Mouse (Mus musculus) heart, embryonic 16.5 days (tissue): ENCODE data around the gene Il6st. TPM values are rescaled to one million over a fixed set of nuclear protein-coding genes. Genes with fewer than 3 reads are reported as not detected.
A peak's percentile ranks its signal among the peaks of the same experiment; 100 is the strongest.

Experiments
- ATAC-seq: fragments of 200-750 bp; cut with Nextera tagmentation; replicated peaks from 2 replicates; pipeline ENCODE4 v1.8.0; 2017; ENCODE audit warnings: moderate number of reproducible peaks; ENCODE audit not compliant: insufficient read depth, low FRiP score; ENCODE audit errors: extremely low read depth
- H3K27ac ChIP-seq: fragments of 300-500 bp; sonication (generic); 2 replicates; pipeline ENCODE4 v1.5.1; 2014; ENCODE audit warnings: mild to moderate bottlenecking, low read length, control low read depth, moderate library complexity
- H3K27me3 ChIP-seq: fragments of 300-500 bp; sonication (generic); 2 replicates; pipeline ENCODE4 v1.6.1; 2014; ENCODE audit warnings: low read length, mixed read lengths; ENCODE audit not compliant: control insufficient read depth, insufficient read depth
- H3K36me3 ChIP-seq: fragments of 300-500 bp; sonication (generic); 2 replicates; pipeline ENCODE4 v1.6.1; 2014; ENCODE audit not compliant: control insufficient read depth, insufficient read depth
- H3K4me1 ChIP-seq: fragments of 300-500 bp; sonication (generic); 2 replicates; pipeline ENCODE4 v1.6.1; 2014; ENCODE audit warnings: low read length, mixed read lengths; ENCODE audit not compliant: control insufficient read depth, insufficient read depth
- H3K4me2 ChIP-seq: fragments of 300-500 bp; sonication (generic); 2 replicates; pipeline ENCODE4 v1.6.1; 2014; ENCODE audit warnings: low read depth, mild to moderate bottlenecking, control low read depth, low read length
- H3K4me3 ChIP-seq: fragments of 300-500 bp; sonication (generic); 2 replicates; pipeline ENCODE4 v1.5.1; 2014; ENCODE audit warnings: mild to moderate bottlenecking, control low read depth, low read length
- H3K9ac ChIP-seq: fragments of 300-500 bp; sonication (generic); 2 replicates; pipeline ENCODE4 v1.6.1; 2014; ENCODE audit warnings: low read length, control low read depth
- H3K9me3 ChIP-seq: fragments of 300-500 bp; sonication (generic); replicated peaks from 2 replicates; pipeline ENCODE4 v1.6.1; 2016; ENCODE audit warnings: low read length; ENCODE audit not compliant: control insufficient read depth
- WGBS: fragments of 180-500 bp; shearing (Covaris S2); extraction: QIAGEN DNeasy Blood & Tissue Kit; methylation state at CpG from one replicate; pipeline ENCODE4 v1.1.7; 2014; 5-methylcytosine and 5-hydroxymethylcytosine counted together
- polyA plus RNA-seq: library from polyadenylated mRNA; unstranded; fragments of >200 nt; fragmentation: Nextera tagmentation; extraction: Ambion mirVana; gene quantifications from 2 replicates; pipeline ENCODE4 v1.2.1, GENCODE M21; 2015

Gene Il6st
- polyA plus RNA-seq, 1 experiment from 2014 or later = 45.1 TPM

DNA sequence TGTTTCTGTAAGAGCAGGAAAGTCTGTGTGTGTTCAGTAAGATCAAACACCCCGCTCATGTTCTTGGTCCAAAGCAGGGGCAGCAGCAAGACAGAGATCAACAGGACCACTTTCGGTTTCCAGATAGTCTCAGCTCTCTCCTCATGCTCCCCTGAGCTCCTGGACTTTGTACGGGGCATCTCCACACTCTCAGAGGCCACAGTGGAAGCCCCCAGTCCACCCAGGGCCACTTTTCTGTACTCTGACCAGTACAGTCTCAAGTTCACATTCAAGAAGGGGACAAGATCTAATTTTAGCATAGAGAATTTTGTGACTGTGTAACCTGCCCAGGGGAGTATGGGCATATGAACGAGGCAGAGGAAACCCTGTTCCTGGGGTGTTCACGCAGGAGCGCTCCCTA lies 3.9 kb upstream of the Il6st start:
- no peak overlapping the region for H3K4me3 ChIP-seq
- H3K9ac ChIP-seq = peak overlapping the region; percentile 34; the same call in 1 of the 2 replicates
- 58% methylated on average over 6 of the region's 6 CpGs for WGBS
- H3K4me2 ChIP-seq = peak overlapping the region; percentile 16; the same call in 1 of the 2 replicates
- no peaks in the 10 kb centered on the region for H3K27me3 ChIP-seq
- H3K27ac ChIP-seq = no peak overlapping the region; the same call in 1 of the 2 replicates
- H3K9me3 ChIP-seq = no peaks in the 10 kb centered on the region
- H3K36me3 ChIP-seq = no peaks in the 10 kb centered on the region
- no peak for ATAC-seq
- peaks cover 9% of the 10 kb centered on the region for H3K4me1 ChIP-seq

GRCm38 (mm10) chr13:112462411-112462987 lies 1.4 kb upstream of the Il6st start:
- no peaks in the 10 kb centered on the region for H3K27me3 ChIP-seq
- H3K4me1 ChIP-seq = peaks cover 27% of the 10 kb centered on the region
- H3K9me3 ChIP-seq = no peaks in the 10 kb centered on the region
- H3K4me3 ChIP-seq = no peak overlapping the region
- H3K36me3 ChIP-seq = no peaks in the 10 kb centered on the region
- no peak overlapping the region for H3K27ac ChIP-seq
- ATAC-seq = no peak
- WGBS = 80% methylated on average over 6 of the region's 6 CpGs
- H3K9ac ChIP-seq = no peak overlapping the region
- H3K4me2 ChIP-seq = no peak overlapping the region

DNA sequence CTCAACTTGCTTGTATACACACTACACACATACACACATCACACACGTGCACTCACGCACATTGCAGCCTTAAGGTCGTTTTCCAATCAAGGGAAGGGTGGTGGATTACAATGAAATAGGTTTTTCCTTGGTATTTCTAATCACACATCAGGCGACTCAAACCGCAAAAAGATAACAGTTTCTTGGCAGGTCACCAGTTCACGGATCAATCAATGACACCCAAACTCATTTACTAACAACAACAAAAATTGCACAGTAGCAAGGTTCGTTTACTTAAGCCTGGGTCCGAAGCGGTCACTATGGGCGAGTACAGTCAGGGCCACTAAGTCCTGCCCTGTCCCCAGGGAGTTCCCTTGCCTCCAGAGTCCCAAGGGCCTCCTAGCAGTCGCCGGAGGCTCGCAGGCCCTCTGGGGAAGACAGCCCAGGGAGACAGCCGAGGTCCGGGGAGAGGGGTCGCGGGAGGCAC lies 500 bp upstream of the Il6st start:
- ATAC-seq = peak; percentile 58
- H3K9ac ChIP-seq = peak overlapping the region; percentile 89
- peak overlapping the region; percentile 93 for H3K27ac ChIP-seq
- H3K4me2 ChIP-seq = peak overlapping the region; percentile 82
- no peaks in the 10 kb centered on the region for H3K9me3 ChIP-seq
- no peaks in the 10 kb centered on the region for H3K36me3 ChIP-seq
- H3K4me1 ChIP-seq = peaks cover 29% of the 10 kb centered on the region
- H3K27me3 ChIP-seq = no peaks in the 10 kb centered on the region
- peak overlapping the region; percentile 89 for H3K4me3 ChIP-seq
- 4% methylated on average over 17 of the region's 17 CpGs for WGBS

- WGBS = under 1% methylated on average over 18 of the region's 18 CpGs
- peak overlapping the region; percentile 94 for H3K9ac ChIP-seq
- peak overlapping the region; percentile 80 for H3K4me2 ChIP-seq
- H3K9me3 ChIP-seq = no peaks in the 10 kb centered on the region
- no peaks in the 10 kb centered on the region for H3K36me3 ChIP-seq
- peak overlapping the region; percentile 94 for H3K27ac ChIP-seq
- H3K4me3 ChIP-seq = peak overlapping the region; percentile 89
- H3K27me3 ChIP-seq = no peaks in the 10 kb centered on the region
- ATAC-seq = no peak
- H3K4me1 ChIP-seq = peaks cover 29% of the 10 kb centered on the region
Observed at GRCm38 (mm10) chr13:112464626-112465287, 887 bp downstream of the Il6st start.

- ATAC-seq = no peak
- H3K4me1 ChIP-seq = peaks cover 23% of the 10 kb centered on the region
- H3K9ac ChIP-seq = peak overlapping the region; percentile 22; the same call in 1 of the 2 replicates
- peak overlapping the region; percentile 38; the same call in 1 of the 2 replicates for H3K27ac ChIP-seq
- no peaks in the 10 kb centered on the region for H3K36me3 ChIP-seq
- WGBS = 16% methylated on average over 2 of the region's 2 CpGs
- H3K9me3 ChIP-seq = no peaks in the 10 kb centered on the region
- H3K4me2 ChIP-seq = peak overlapping the region; percentile 80
- peak overlapping the region; percentile 40 for H3K4me3 ChIP-seq
- no peaks in the 10 kb centered on the region for H3K27me3 ChIP-seq
Observed at GRCm38 (mm10) chr13:112465585-112465984, 1.7 kb downstream of the Il6st start.

- Histone ChIP-seq H3K36me3 (no peaks in the 10 kb centered on the region), H3K9me3 (no peaks in the 10 kb centered on the region), H3K4me1 (peaks cover 23% of the 10 kb centered on the region), H3K4me3 (peak overlapping the region; percentile 40; the same call in 1 of the 2 replicates), H3K27ac (peak overlapping the region; percentile 64), H3K27me3 (no peaks in the 10 kb centered on the region), H3K9ac (peak overlapping the region; percentile 33; the same call in 1 of the 2 replicates), H3K4me2 (peak overlapping the region; percentile 80)
- no peak for ATAC-seq
- 58% methylated on average over 19 of the region's 19 CpGs for WGBS
Observed at GRCm38 (mm10) chr13:112466136-112466945, 2.5 kb downstream of the Il6st start.

DNA sequence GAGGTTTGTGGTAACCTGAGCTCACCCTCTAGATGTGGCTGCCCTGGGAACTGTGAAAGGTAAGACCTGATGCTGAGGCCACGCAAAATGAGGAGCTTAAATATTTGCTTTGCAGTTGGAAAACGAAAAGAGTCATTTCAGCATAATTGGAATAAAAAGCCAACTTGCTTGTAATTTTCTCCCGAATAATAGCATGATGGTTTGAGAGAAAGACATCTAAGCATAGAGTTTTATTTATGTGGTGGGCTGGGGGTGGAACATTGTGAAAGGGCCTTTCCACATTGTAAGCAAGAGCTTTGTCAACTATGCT lies 3.0 kb downstream of the Il6st start:
- ATAC-seq = no peak
- Histone ChIP-seq H3K4me3 (no peak overlapping the region), H3K36me3 (no peaks in the 10 kb centered on the region), H3K27ac (peak overlapping the region; percentile 64), H3K4me1 (peaks cover 23% of the 10 kb centered on the region), H3K27me3 (no peaks in the 10 kb centered on the region), H3K4me2 (peak overlapping the region; percentile 80; the same call in 1 of the 2 replicates), H3K9ac (peak overlapping the region; percentile 33; the same call in 1 of the 2 replicates), H3K9me3 (no peaks in the 10 kb centered on the region)
- 78% methylated on average over 3 of the region's 3 CpGs for WGBS

- H3K27me3 ChIP-seq = no peaks in the 10 kb centered on the region
- H3K27ac ChIP-seq = no peak overlapping the region
- no peak overlapping the region for H3K4me3 ChIP-seq
- H3K4me2 ChIP-seq = no peak overlapping the region
- 65% methylated on average over 9 of the region's 9 CpGs for WGBS
- H3K9me3 ChIP-seq = no peaks in the 10 kb centered on the region
- no peaks in the 10 kb centered on the region for H3K36me3 ChIP-seq
- H3K9ac ChIP-seq = no peak overlapping the region
- ATAC-seq = no peak
- H3K4me1 ChIP-seq = peaks cover 23% of the 10 kb centered on the region
Observed at GRCm38 (mm10) chr13:112467384-112467783, 3.5 kb downstream of the Il6st start.
